Mouse (Mus musculus) cerebellum, postnatal 4 days (tissue): ENCODE results near the gene Sipa1l3.
A peak's percentile ranks its signal among the peaks of the same experiment; 100 is the strongest.

Experiments
- DNase-seq, 2 experiments: peaks; one replicate each; pipeline ENCODE4 v3.0.0; 2022; ENCODE audit warnings: low spot score in 2 of 2, mixed read lengths in 1 of 2

The Sipa1l3 gene

DNA sequence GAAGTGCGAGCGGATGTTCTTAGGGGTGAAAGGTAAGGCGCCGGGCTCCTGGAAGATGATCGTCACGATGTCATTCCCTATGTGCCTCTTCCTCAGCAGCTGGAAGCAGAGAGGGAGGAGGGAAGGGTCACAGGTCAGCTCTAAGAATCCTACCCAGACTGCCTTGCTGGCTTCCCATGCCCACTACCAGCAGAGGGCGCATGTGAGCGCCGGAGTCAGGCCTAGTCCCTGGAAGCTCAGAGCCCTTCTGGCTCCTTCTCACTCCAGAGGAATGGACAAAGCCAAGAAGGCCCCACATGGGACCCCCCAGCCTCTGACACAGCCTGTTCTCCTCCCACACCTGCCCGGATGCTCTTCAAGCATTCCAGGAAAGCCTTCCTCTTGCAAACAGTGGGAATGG lies 135.2 kb downstream of the Sipa1l3 start:
- DNase-seq: peak; percentile 84 to 92

DNA sequence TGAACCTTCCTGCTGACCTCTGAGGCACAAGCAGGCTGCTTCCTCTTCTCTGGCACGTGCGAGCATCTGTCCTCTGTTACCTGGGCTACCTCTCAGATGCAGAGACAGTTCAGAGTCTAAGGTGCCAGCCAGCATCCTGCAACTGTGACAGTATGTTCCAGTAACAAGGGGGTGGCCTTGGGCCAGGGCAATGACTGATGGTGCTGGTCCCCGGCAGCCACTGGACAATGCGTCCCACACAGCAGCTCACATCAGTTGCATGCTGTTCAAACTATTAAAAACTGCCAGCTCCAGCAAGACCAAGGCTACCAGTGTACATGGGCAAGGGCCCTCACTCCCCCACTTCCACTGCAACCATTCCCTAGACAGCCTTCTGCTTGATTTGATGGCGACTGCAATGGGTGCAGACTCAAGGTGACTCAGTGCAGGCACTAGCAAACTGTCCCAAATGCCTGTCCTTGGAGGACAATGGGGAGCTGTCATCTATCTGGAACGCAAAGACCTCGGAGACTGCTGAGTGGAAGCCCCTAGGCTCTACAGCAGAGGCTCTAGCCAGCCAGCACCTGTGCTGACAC lies 136.9 kb downstream of the Sipa1l3 start:
- DNase-seq: no peak

- DNase-seq: no peak
These were observed 144.4 kb downstream of the Sipa1l3 start for GRCm38 (mm10) chr7:29374054-29374453.

DNA sequence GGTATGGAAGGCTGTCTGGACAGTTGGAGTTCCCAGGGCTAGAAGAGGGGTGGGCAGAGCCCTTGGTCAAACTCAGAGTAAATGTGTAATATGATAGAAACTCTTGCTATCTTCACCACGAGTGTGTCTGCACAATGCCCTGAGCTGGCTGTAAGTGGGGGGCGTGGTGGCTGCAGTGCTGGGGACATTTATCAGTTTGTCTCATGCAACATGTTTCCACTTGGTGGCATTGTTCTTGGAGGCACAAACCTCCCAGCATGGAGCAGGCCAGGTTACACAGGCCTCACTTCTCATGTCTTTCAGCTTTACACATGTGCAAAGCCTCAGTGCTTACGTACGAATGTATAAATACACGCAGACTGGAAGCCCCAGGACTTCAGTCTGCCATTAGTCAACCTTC lies 146.3 kb downstream of the Sipa1l3 start:
- DNase-seq: no peak

GRCm38 (mm10) chr7:29370031-29370430 lies 148.4 kb downstream of the Sipa1l3 start:
- no peak for DNase-seq

DNA sequence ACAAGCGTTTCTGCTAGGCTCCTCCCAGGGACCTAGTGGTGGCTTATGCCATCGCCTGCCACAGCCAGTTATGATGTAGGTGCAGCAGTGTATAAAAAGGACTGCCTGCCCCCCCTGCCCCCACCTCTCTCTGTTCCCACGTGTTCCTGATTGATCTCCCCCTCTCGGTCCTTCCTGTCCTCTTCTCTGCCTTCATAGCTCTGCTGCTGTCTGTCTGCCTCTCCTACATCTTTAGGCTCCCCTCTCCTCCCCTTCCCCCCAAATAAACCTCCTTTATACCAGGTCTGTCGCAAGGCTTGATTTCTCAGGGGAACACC lies 150.5 kb downstream of the Sipa1l3 start:
- DNase-seq: no peak

- no peak for DNase-seq
These were observed 151.1 kb downstream of the Sipa1l3 start for GRCm38 (mm10) chr7:29367166-29368003.

GRCm38 (mm10) chr7:29364052-29364451 lies 154.4 kb downstream of the Sipa1l3 start:
- no peak for DNase-seq

DNA sequence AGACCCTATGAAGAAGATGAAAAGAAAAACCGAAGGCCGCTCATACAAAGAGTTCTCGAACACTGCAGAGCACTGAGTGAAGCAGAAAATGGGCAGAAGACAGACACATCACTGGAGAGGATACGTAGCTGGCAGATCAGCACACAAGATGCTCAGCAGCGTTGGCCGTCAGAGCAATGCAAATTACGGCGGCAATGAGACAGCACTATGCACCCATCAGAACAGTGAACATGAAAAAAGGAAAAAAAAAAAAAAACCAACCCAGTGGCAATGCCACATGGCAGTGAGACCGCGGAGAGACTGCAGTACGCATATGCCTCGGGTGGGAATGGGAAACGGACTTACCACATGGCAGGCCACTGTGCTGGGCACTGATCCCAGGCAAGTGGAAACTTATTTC lies 156.9 kb downstream of the Sipa1l3 start:
- DNase-seq: no peak

DNA sequence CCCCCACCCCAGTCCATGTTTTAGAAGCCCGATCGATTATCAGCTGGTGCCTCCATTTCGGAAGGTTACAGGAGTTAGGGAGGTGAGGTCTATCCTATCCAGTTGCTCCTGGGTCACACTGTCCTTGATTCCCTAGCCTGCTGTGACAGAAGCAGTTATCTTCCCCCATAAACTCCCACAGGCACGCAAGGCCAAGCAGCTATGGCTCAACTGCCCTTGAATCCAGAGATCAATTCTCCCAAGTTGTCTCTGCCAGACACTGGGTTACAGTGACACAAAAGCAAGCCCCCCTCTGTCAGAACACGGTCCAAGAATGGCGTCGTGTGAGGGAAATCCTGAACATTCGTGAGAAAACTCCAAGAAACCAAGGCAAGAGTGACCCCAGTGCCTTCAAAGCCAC lies 163.0 kb downstream of the Sipa1l3 start:
- no peak for DNase-seq

DNA sequence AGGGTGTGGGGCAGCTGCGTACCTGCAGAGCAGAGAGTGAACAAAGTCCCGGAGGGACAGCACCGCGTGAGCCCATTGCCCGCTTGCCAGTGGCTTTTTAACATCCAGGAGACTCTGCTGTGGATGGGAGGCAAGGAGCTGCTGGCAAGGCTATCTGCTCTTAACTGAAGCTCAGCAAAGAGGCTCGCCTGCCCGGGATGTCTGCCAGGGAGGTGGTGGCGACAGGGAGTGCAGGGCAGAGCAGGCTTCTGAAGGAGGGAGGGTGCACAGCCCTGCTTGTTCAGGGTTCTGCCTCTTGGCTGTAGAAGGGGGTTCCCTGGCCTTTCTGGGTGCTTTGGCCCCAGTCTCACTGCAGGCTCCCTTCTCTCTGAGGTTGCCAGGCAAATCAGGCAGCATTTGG lies 164.3 kb downstream of the Sipa1l3 start:
- DNase-seq: no peak

GRCm38 (mm10) chr7:29352246-29352645 lies 166.2 kb downstream of the Sipa1l3 start:
- no peak for DNase-seq

GRCm38 (mm10) chr7:29350489-29350888 lies 168.0 kb downstream of the Sipa1l3 start:
- no peak for DNase-seq

DNA sequence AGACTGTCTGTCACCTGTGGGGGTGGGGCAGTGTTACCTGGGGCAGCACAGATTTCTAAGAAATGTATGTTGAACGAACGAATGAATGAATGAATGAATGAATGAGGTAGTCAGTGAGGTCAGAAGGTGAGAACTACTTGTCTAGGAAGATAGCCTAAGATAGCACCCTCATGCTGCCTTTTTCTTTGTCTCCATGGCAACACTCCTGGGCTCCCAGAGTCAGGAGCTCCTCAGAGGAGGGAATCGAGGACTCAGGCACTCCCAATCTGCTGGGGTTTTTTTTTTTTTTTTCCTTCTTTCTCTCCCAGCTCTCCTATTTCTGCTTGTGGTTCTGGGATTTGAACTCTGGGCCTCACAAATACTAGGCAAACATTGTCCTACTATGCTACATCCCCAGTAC lies 172.2 kb downstream of the Sipa1l3 start:
- no peak for DNase-seq

GRCm38 (mm10) chr7:29345534-29345933 lies 172.9 kb downstream of the Sipa1l3 start:
- DNase-seq: no peak

GRCm38 (mm10) chr7:29343746-29344145 lies 174.7 kb downstream of the Sipa1l3 start:
- DNase-seq: no peak

GRCm38 (mm10) chr7:29342489-29343092 lies 175.8 kb downstream of the Sipa1l3 start:
- no peak for DNase-seq

DNA sequence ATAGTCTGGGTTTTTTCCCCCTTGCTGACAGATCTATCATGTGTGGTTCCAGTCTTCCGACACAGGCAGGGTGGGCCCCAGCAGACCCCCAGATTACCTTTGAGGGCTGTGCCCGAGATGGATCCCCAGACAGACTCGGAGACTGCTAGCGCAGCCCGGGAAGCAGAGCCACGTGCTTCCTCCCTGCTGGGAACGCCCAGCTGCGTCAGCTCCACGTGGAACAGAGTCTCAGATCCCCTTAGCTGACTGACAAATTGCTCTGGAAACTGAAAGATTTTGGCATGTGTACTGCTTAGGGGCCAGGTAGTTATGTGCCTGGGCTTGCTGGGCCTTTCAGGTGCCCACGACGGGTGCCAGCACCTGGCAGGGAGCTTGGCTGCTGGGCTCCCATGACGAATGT lies 176.7 kb downstream of the Sipa1l3 start:
- DNase-seq: no peak

- no peak for DNase-seq
These were observed 177.6 kb downstream of the Sipa1l3 start for GRCm38 (mm10) chr7:29340838-29341237.

DNA sequence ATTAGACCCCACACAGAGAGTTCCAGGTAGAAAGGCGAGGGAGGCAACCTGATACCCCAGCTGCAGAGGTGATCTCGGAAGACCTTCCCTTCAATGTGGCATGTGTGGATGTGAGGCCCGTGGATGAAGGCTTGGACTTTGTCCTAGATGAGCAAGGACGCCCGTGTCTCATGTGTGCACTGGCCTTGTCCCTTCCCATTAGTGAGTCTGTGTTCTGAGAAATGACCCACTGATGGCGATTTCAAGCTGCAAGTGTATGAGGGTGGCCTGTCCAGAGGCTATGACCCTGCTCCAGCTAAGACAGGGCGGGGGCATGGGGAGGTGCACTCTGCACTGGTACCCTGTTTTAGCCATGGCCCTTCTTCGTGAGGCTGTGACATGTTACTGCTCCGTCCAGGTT lies 178.2 kb downstream of the Sipa1l3 start:
- DNase-seq: no peak

GRCm38 (mm10) chr7:29338984-29339679 lies 179.3 kb downstream of the Sipa1l3 start:
- no peak for DNase-seq

DNA sequence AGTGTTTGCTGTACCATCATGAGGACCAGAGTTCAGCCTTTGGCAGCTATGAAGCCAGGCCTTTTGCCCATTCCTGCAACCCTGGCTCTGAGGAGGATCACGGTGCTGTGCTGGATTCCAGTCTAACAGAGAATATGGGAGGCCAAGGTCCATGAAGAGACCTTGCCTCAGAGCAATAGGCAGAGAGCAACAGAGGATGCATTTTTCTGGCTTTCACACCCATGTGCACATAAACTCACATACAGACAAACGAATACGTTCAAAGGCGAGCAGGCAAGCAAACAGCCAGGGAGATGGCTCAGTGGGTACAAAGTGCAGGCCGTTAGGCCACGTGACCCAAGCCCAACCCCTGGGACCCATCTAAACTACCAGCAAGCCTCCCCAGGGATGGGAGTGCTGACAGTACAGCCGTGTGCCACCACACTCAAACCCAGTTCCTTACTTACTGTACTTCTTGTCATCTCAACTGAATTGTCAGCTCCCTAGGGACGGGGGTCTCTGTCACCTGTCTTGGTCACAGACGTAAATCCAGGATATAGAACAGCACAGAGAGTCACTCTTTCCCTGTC lies 180.0 kb downstream of the Sipa1l3 start:
- DNase-seq: no peak
